17 mouse cellular contexts compared by ENCODE assay signal in genomic region chr10:75680574-75681001, GRCm38 (mm10). TPM values are rescaled to one million over a fixed set of nuclear protein-coding genes. Genes with fewer than 3 reads are reported as not detected.
DNase-seq lines count a peak whose midpoint lies in the region; ATAC-seq and TF ChIP-seq lines count a peak whose summit lies in the region.
"Had no signal": no experiment of that assay in that cellular context is flagged by ENCODE, and none has a peak within 500 bp of the region (broad histone marks: within the 10 kb centered on the region; RNA-seq: fewer than 3 reads in every experiment).

No protein-coding gene starts in this region.

- no peak overlapping the region for H3K4me3 ChIP-seq in hindbrain, postnatal 0 days (ENCODE audit: low read length)
- no peak overlapping the region for H3K4me3 ChIP-seq in hindbrain, embryonic 16.5 days (ENCODE audit: low read length)
- H3K4me3 ChIP-seq: embryonic facial prominence, embryonic 12.5 days; heart, embryonic 13.5 days; hindbrain, embryonic 10.5 days; limb, embryonic 15.5 days had no signal

- peaks cover 15% of the 10 kb centered on the region for H3K4me1 ChIP-seq in hindbrain, postnatal 0 days (ENCODE audit: insufficient read depth, low read length)
- H3K4me1 ChIP-seq in hindbrain, embryonic 16.5 days (ENCODE audit: control insufficient read depth, insufficient read depth, low read depth, low read length): peaks cover 18% of the 10 kb centered on the region
- H3K4me1 ChIP-seq: limb, embryonic 15.5 days had no signal

- no peaks in the 10 kb centered on the region for H3K27me3 ChIP-seq in hindbrain, postnatal 0 days (ENCODE audit: insufficient read depth, low read length)
- no peaks in the 10 kb centered on the region for H3K27me3 ChIP-seq in hindbrain, embryonic 16.5 days (replicated peaks; ENCODE audit: control insufficient read depth, insufficient read depth, low read length)
- H3K27me3 ChIP-seq: embryonic facial prominence, embryonic 12.5 days; heart, embryonic 13.5 days; limb, embryonic 15.5 days had no signal

- no peaks in the 10 kb centered on the region for H3K9me3 ChIP-seq in hindbrain, postnatal 0 days (ENCODE audit: low read length)
- no peaks in the 10 kb centered on the region for H3K9me3 ChIP-seq in hindbrain, embryonic 16.5 days (ENCODE audit: control insufficient read depth, low read length)
- H3K9me3 ChIP-seq: embryonic facial prominence, embryonic 12.5 days; heart, embryonic 13.5 days; hindbrain, embryonic 10.5 days; limb, embryonic 15.5 days had no signal

- H3K9ac ChIP-seq in hindbrain, postnatal 0 days (replicated peaks; ENCODE audit: low read length): no peak overlapping the region
- no peak overlapping the region for H3K9ac ChIP-seq in hindbrain, embryonic 16.5 days (ENCODE audit: low read depth, low read length)
- H3K9ac ChIP-seq: embryonic facial prominence, embryonic 12.5 days; heart, embryonic 13.5 days; limb, embryonic 15.5 days; liver, postnatal 0 days had no signal

- no peak overlapping the region for H3K27ac ChIP-seq in hindbrain, postnatal 0 days
- no peak overlapping the region for H3K27ac ChIP-seq in hindbrain, embryonic 16.5 days (ENCODE audit: low read depth, low read length)
- H3K27ac ChIP-seq: embryonic facial prominence, embryonic 12.5 days; heart, embryonic 13.5 days; hindbrain, embryonic 10.5 days; limb, embryonic 15.5 days had no signal

- no peak for DNase-seq in hindbrain, postnatal 0 days (ENCODE audit: low spot score)
- peak; percentile 56 to 74 for DNase-seq in right cerebral cortex, postnatal 10 days (ENCODE audit: low spot score in 2 of 2)
- DNase-seq in right cerebral cortex, postnatal 14 days: no peak
- DNase-seq in cerebellum, postnatal 14 days: peak; percentile 87
- DNase-seq in telencephalon, adult 2 months (ENCODE audit: low read depth, low spot score): peak; percentile 59
- DNase-seq in embryo, embryonic 9.5 days (ENCODE audit: extremely low spot score): no peak
- DNase-seq: adrenal gland, postnatal 25 days; liver, postnatal 0 days; lung, postnatal 36 days; thymus, postnatal 14 days had no signal

- ATAC-seq in hindbrain, postnatal 0 days: peak; percentile 25; the same call in 1 of the 2 replicates
- ATAC-seq in hindbrain, embryonic 16.5 days: no peak
- ATAC-seq: CD4-positive, CD25-positive, alpha-beta regulatory T cell, adult 4 months; liver, postnatal 0 days had no signal

- WGBS in hindbrain, postnatal 0 days: 77% methylated on average over 10 of the region's 10 CpGs
- 85% methylated on average over 10 of the region's 10 CpGs for WGBS in hindbrain, embryonic 16.5 days

- H3K4me2 ChIP-seq in hindbrain, postnatal 0 days (ENCODE audit: low read depth, low read length): no peak overlapping the region
- H3K4me2 ChIP-seq in hindbrain, embryonic 16.5 days (ENCODE audit: low read length): no peak overlapping the region
- H3K4me2 ChIP-seq: embryonic facial prominence, embryonic 12.5 days; heart, embryonic 13.5 days; limb, embryonic 15.5 days; midbrain, embryonic 11.5 days had no signal

- no peak for TF ChIP-seq CTCF in hindbrain, postnatal 0 days (IDR thresholded peaks at IDR 0.05; ENCODE audit: low read depth)

- H3K36me3 ChIP-seq in hindbrain, postnatal 0 days (ENCODE audit: insufficient read depth, low read length): peaks cover 11% of the 10 kb centered on the region
- H3K36me3 ChIP-seq in hindbrain, embryonic 16.5 days (ENCODE audit: control insufficient read depth, insufficient read depth, low read length): no peaks in the 10 kb centered on the region; the same call in 1 of the 2 replicates

RNA-seq across cellular contexts. Expression of gene Susd2, which starts 36.8 kb away (rescaled TPM):
- 14.4 and 14.9 TPM in 2 replicates for total RNA-seq in hindbrain, postnatal 0 days (2014; rRNA removed)
- 11.2 and 11.4 TPM in 2 replicates for polyA plus RNA-seq in hindbrain, postnatal 0 days (2015; fragmentation: Nextera tagmentation; extraction: Ambion mirVana)
- polyA plus RNA-seq in hindbrain, embryonic 16.5 days (2015; fragmentation: Nextera tagmentation; extraction: Ambion mirVana): 10.5 and 11.9 TPM in 2 replicates

Comparison
In these comparisons a context has a peak if more than half of its experiments do, and no peak if none do; other contexts are left out.
1. DNase-seq: peak in right cerebral cortex, postnatal 10 days (2 of 2), cerebellum, postnatal 14 days (2 of 2) and telencephalon, adult 2 months (single experiment); none in hindbrain, postnatal 0 days (single experiment), right cerebral cortex, postnatal 14 days (single experiment) and embryo, embryonic 9.5 days (single experiment).